28 mouse cellular contexts compared by ENCODE assay signal in the genomic region with DNA sequence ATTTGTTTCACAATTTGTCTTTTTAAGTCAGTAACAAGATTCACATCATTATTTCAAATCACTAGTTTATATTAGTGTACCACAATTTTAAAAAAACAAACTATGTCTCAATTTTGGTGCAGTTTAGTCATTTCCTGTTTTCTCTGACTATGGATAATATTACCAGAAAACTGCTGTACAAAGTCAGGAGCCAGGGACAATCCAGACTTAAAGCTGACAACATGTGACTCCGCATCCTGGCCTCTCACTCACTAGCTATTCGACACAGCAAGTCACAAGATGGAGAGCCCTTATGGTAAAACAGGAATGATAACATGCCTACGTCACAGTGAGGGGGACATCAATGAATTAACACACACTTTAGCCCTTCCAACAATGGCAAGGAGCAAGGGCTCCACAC. TPM values are rescaled to one million over a fixed set of nuclear protein-coding genes. Genes with fewer than 3 reads are reported as not detected.
A peak's percentile ranks its signal among the peaks of the same experiment; 100 is the strongest.
DNase-seq lines count a peak whose midpoint lies in the region; ATAC-seq and TF ChIP-seq lines count a peak whose summit lies in the region.
"Had no signal": no experiment of that assay in that cellular context is flagged by ENCODE, and none has a peak within 500 bp of the region (broad histone marks: within the 10 kb centered on the region; RNA-seq: fewer than 3 reads in every experiment).

No protein-coding gene starts in this region.

- H3K36me3 ChIP-seq in lung, postnatal 0 days (ENCODE audit: insufficient read depth, low read length): no peaks in the 10 kb centered on the region
- H3K36me3 ChIP-seq in liver, embryonic 12.5 days: no peaks in the 10 kb centered on the region
- no peaks in the 10 kb centered on the region for H3K36me3 ChIP-seq in myocyte (ENCODE audit: control insufficient read depth, insufficient read depth)

- 53% methylated on average over 3 of the region's 3 CpGs for WGBS in lung, postnatal 0 days
- WGBS in lung, adult 2 months: 63% methylated on average over 3 of the region's 3 CpGs
- 76% methylated on average over 3 of the region's 3 CpGs for WGBS in liver, embryonic 12.5 days (ENCODE audit: insufficient replicate concordance)

- no peak overlapping the region for H3K4me2 ChIP-seq in lung, postnatal 0 days (replicated peaks; ENCODE audit: low read depth, low read length)
- H3K4me2 ChIP-seq in liver, embryonic 12.5 days: no peak overlapping the region
- H3K4me2 ChIP-seq in myocyte (ENCODE audit: low read depth): peak overlapping the region; percentile 89
- H3K4me2 ChIP-seq: hindbrain, embryonic 14.5 days; lung, embryonic 14.5 days had no signal

- no peak for TF ChIP-seq CTCF in lung, postnatal 0 days (IDR thresholded peaks at IDR 0.05)
- TF ChIP-seq CTCF in lung, adult 2 months (IDR thresholded peaks at IDR 0.05; ENCODE audit: insufficient read depth, low read length): no peak

- no peak overlapping the region for H3K9ac ChIP-seq in lung, postnatal 0 days (replicated peaks; ENCODE audit: low read depth)
- no peak overlapping the region for H3K9ac ChIP-seq in liver, embryonic 12.5 days
- H3K9ac ChIP-seq: hindbrain, embryonic 14.5 days; lung, embryonic 14.5 days had no signal

- no peak for TF ChIP-seq POLR2A in lung, adult 2 months (IDR thresholded peaks at IDR 0.05; ENCODE audit: borderline replicate concordance, extremely low read depth, low read depth, low read length)
- no peak for TF ChIP-seq POLR2A in myocyte (IDR thresholded peaks at IDR 0.05; ENCODE audit: insufficient read length, low read depth)

- peaks cover 19% of the 10 kb centered on the region for H3K79me2 ChIP-seq in myocyte (ENCODE audit: control insufficient read depth, insufficient read depth)

- no peaks in the 10 kb centered on the region for H3K9me3 ChIP-seq in lung, postnatal 0 days (ENCODE audit: low read length)
- H3K9me3 ChIP-seq in liver, embryonic 12.5 days (replicated peaks): no peaks in the 10 kb centered on the region
- H3K9me3 ChIP-seq: embryonic facial prominence, embryonic 10.5 days; heart, embryonic 10.5 days had no signal

- DNase-seq in lung, postnatal 0 days (ENCODE audit: low spot score): peak; percentile 35
- no peak for DNase-seq in lung, adult 2 months
- DNase-seq in NIH3T3 (ENCODE audit: low read depth): peak; percentile 22
- no peak for DNase-seq in urinary bladder, postnatal 4 days (ENCODE audit: low spot score in 2 of 2)
- no peak for DNase-seq in neural tube, embryonic 10.5 days (ENCODE audit: extremely low spot score, low spot score)
- no peak for DNase-seq in kidney, postnatal 4 days
- DNase-seq: adrenal gland, postnatal 25 days; B cell, adult 2 months; cerebellum, adult 11 months; cerebellum, adult 9-11 months; heart, postnatal 4 days; kidney, adult 18-20 months; kidney, postnatal 10 days; layer of hippocampus, postnatal 36 days; lung, embryonic 14.5 days; lung, postnatal 36 days; thymus, postnatal 14 days had no signal

- peaks cover 3% of the 10 kb centered on the region; the same call in 1 of the 2 replicates for H3K4me1 ChIP-seq in lung, postnatal 0 days (ENCODE audit: insufficient read depth, low read depth, low read length)
- H3K4me1 ChIP-seq in lung, adult 2 months (ENCODE audit: control insufficient read depth, insufficient read depth, low read length): peaks cover 5% of the 10 kb centered on the region; the same call in 1 of the 2 replicates
- peaks cover 36% of the 10 kb centered on the region for H3K4me1 ChIP-seq in liver, embryonic 12.5 days

- no peak overlapping the region for H3ac ChIP-seq in myocyte (ENCODE audit: control insufficient read depth, insufficient read length)

- ATAC-seq in lung, postnatal 0 days: no peak
- no peak for ATAC-seq in liver, embryonic 12.5 days
- ATAC-seq: inflammation-experienced regulatory T-cells, adult 6 months had no signal

- H3K27ac ChIP-seq in lung, postnatal 0 days (ENCODE audit: low read length): peak overlapping the region; percentile 66
- peak overlapping the region; percentile 82; the same call in 1 of the 2 replicates for H3K27ac ChIP-seq in liver, embryonic 12.5 days
- H3K27ac ChIP-seq: embryonic facial prominence, embryonic 10.5 days; heart, embryonic 10.5 days; hindbrain, embryonic 14.5 days; layer of hippocampus, adult 2 months had no signal

- H3K4me3 ChIP-seq in lung, postnatal 0 days (ENCODE audit: low read depth, low read length): no peak overlapping the region
- H3K4me3 ChIP-seq in lung, adult 2 months (replicated peaks; ENCODE audit: extremely low read depth, low read depth, low read length): no peak overlapping the region
- no peak overlapping the region for H3K4me3 ChIP-seq in liver, embryonic 12.5 days
- H3K4me3 ChIP-seq in myocyte: no peak overlapping the region
- H3K4me3 ChIP-seq: embryonic facial prominence, embryonic 10.5 days; heart, embryonic 10.5 days; layer of hippocampus, adult 2 months had no signal

- peak; percentile 64 for TF ChIP-seq EP300 in lung, postnatal 0 days (IDR thresholded peaks at IDR 0.05)

- no peaks in the 10 kb centered on the region for H3K27me3 ChIP-seq in lung, postnatal 0 days (replicated peaks; ENCODE audit: insufficient read depth, low read length)
- H3K27me3 ChIP-seq in liver, embryonic 12.5 days (replicated peaks): no peaks in the 10 kb centered on the region
- no peaks in the 10 kb centered on the region for H3K27me3 ChIP-seq in myocyte (ENCODE audit: control insufficient read depth, insufficient read depth, insufficient read length)

TF ChIP-seq in myocyte, 11 proteins besides CTCF, POLR2A, EP300 and RAD21:
- TF ChIP-seq SRF (IDR thresholded peaks at IDR 0.05; ENCODE audit: control insufficient read depth, insufficient read length, low read depth): no peak
- TF ChIP-seq CEBPB (IDR thresholded peaks at IDR 0.05; ENCODE audit: insufficient read depth, poor library complexity, severe bottlenecking): no peak
- peak; percentile 41 for TF ChIP-seq USF1 (IDR thresholded peaks at IDR 0.05; ENCODE audit: low read depth)

RNA-seq across cellular contexts. Expression of a gene that starts 20.7 kb away (rescaled TPM):
- polyA plus RNA-seq in lung, postnatal 0 days (2015; fragmentation: Nextera tagmentation; extraction: Ambion mirVana): 0.10 and 0.12 TPM in 2 replicates
- 0.06 and 0.09 TPM in 2 replicates for polyA plus RNA-seq in lung, adult 2 months (2012; rRNA removed)
- polyA plus RNA-seq in liver, embryonic 12.5 days (2016; fragmentation: Nextera tagmentation; extraction: Ambion mirVana): not detected in 2 replicates
- 0.04 TPM for polyA plus RNA-seq in myocyte (2012; fragmentation: generic; extraction: Trizol)
- polyA plus RNA-seq: cortical plate, adult 2 months; heart, embryonic 10.5 days; heart, embryonic 16.5 days; inflammation-experienced regulatory T-cells, adult 6 months; midbrain, postnatal 0 days; stomach, embryonic 16.5 days had no signal

RNA-seq across cellular contexts. Expression of a gene that starts 49.3 kb away (rescaled TPM):
- polyA plus RNA-seq in lung, postnatal 0 days (2015; fragmentation: Nextera tagmentation; extraction: Ambion mirVana): 221 and 231 TPM in 2 replicates
- 40.3 and 68.3 TPM in 2 replicates for polyA plus RNA-seq in lung, adult 2 months (2012; rRNA removed)
- polyA plus RNA-seq in liver, embryonic 12.5 days (2016; fragmentation: Nextera tagmentation; extraction: Ambion mirVana): 106 and 107 TPM in 2 replicates
- polyA plus RNA-seq in myocyte (2012; fragmentation: generic; extraction: Trizol): 78.9 TPM

Comparison
In these comparisons a context has a peak if more than half of its experiments do, and no peak if none do; other contexts are left out.
1. DNase-seq: peak in lung, postnatal 0 days (single experiment) and NIH3T3 (single experiment); none in lung, adult 2 months (single experiment), urinary bladder, postnatal 4 days (0 of 2), neural tube, embryonic 10.5 days (single experiment) and kidney, postnatal 4 days (0 of 2).